Mouse (Mus musculus): ENCODE data around the gene Srcin1.

GRCm38 (mm10) chr11:97462538-97462937, 113.4 kb downstream of the Srcin1 start:
- TF ChIP-seq GATA1 (IDR thresholded peaks at IDR 0.05; ENCODE audit: low read length) (no peak), TAL1 (IDR thresholded peaks at IDR 0.05; ENCODE audit: low read length) (no peak)

Data from erythroblast, embryonic 14.5 days (primary cell).